Mouse (Mus musculus) ES-Bruce4 (cell line): ENCODE measurements around the gene Tmem163. TPM values are rescaled to one million over a fixed set of nuclear protein-coding genes. Genes with fewer than 3 reads are reported as not detected.

ENCODE experiments used
- H3K27ac ChIP-seq: 2 replicates; pipeline ENCODE4 v1.5.1; 2012; ENCODE audit warnings: low read length, inconsistent platforms; ENCODE audit not compliant: insufficient read depth
- H3K27me3 ChIP-seq: 2 replicates; pipeline ENCODE4 v1.6.1; 2012; ENCODE audit warnings: mild to moderate bottlenecking, low read length, inconsistent platforms; ENCODE audit not compliant: control insufficient read depth, poor library complexity, insufficient read depth, severe bottlenecking
- H3K36me3 ChIP-seq: 2 replicates; pipeline ENCODE4 v1.6.1; 2012; ENCODE audit warnings: inconsistent platforms, mild to moderate bottlenecking, low read length, moderate library complexity; ENCODE audit not compliant: control insufficient read depth, poor library complexity, insufficient read depth, severe bottlenecking
- H3K4me1 ChIP-seq: one replicate; pipeline ENCODE4 v1.8.1; 2011; ENCODE audit warnings: low read length; ENCODE audit not compliant: control insufficient read depth, insufficient read depth
- H3K4me3 ChIP-seq: 2 replicates; pipeline ENCODE4 v1.5.1; 2011; ENCODE audit warnings: low read depth, mild to moderate bottlenecking, low read length
- H3K9ac ChIP-seq: 2 replicates; pipeline ENCODE4 v1.6.1; 2012; ENCODE audit warnings: low read depth, mild to moderate bottlenecking, inconsistent platforms; ENCODE audit not compliant: poor library complexity, severe bottlenecking
- H3K9me3 ChIP-seq: replicated peaks from 2 replicates; pipeline ENCODE4 v1.6.1; 2012; ENCODE audit warnings: mild to moderate bottlenecking, low read length, inconsistent platforms; ENCODE audit not compliant: control insufficient read depth, poor library complexity, insufficient read depth, severe bottlenecking
- CTCF ChIP-seq: IDR thresholded peaks from one replicate; pipeline ENCODE4 v1.8.1; 2011; ENCODE audit warnings: low read depth, low read length
- EP300 ChIP-seq: IDR thresholded peaks from 2 replicates; pipeline ENCODE4 v1.6.1; 2011; ENCODE audit warnings: low read depth, low read length; ENCODE audit not compliant: insufficient read depth
- POLR2A ChIP-seq: IDR thresholded peaks from one replicate; pipeline ENCODE4 v1.8.1; 2011; ENCODE audit warnings: low read length; ENCODE audit not compliant: insufficient read depth
- polyA plus RNA-seq: library from polyadenylated mRNA; stranded (reverse); fragments of >200 nt; gene quantifications from 2 replicates; pipeline ENCODE4 v1.2.4, GENCODE M21; 2011; ENCODE audit warnings: low read depth; ENCODE audit not compliant: missing spikeins, insufficient read depth, insufficient read length

The Tmem163 gene
- polyA plus RNA-seq, 1 experiment, result 1.6 TPM

- TF ChIP-seq EP300, result no peak
- TF ChIP-seq POLR2A, result no peak
- TF ChIP-seq CTCF, result no peak
- Histone ChIP-seq H3K4me1 (no peaks in the 10 kb centered on the region), H3K36me3 (no peaks in the 10 kb centered on the region), H3K9me3 (no peaks in the 10 kb centered on the region), H3K9ac (no peak overlapping the region), H3K27me3 (no peaks in the 10 kb centered on the region), H3K4me3 (no peak overlapping the region), H3K27ac (no peak overlapping the region)
Measured at GRCm38 (mm10) chr1:127573186-127573585, 106.2 kb downstream of the Tmem163 start.

- Histone ChIP-seq H3K27me3 (no peaks in the 10 kb centered on the region), H3K36me3 (no peaks in the 10 kb centered on the region), H3K27ac (no peak overlapping the region), H3K9me3 (peaks cover 17% of the 10 kb centered on the region), H3K9ac (no peak overlapping the region), H3K4me3 (no peak overlapping the region), H3K4me1 (no peaks in the 10 kb centered on the region)
- TF ChIP-seq POLR2A, result no peak
- TF ChIP-seq EP300, result no peak
- no peak for TF ChIP-seq CTCF
Measured at GRCm38 (mm10) chr1:127568641-127569040, 110.7 kb downstream of the Tmem163 start.

- no peak overlapping the region for H3K27ac ChIP-seq
- TF ChIP-seq EP300 (no peak), POLR2A (no peak), CTCF (no peak)
- peaks cover 8% of the 10 kb centered on the region for H3K9me3 ChIP-seq
- H3K4me3 ChIP-seq, result no peak overlapping the region
- no peak overlapping the region for H3K9ac ChIP-seq
- H3K36me3 ChIP-seq, result no peaks in the 10 kb centered on the region
- H3K27me3 ChIP-seq, result no peaks in the 10 kb centered on the region
- no peaks in the 10 kb centered on the region for H3K4me1 ChIP-seq
Measured at GRCm38 (mm10) chr1:127556486-127556845, 122.9 kb downstream of the Tmem163 start.

GRCm38 (mm10) chr1:127555822-127556485 is 123.4 kb downstream of the Tmem163 start:
- Histone ChIP-seq H3K27ac (no peak overlapping the region), H3K9me3 (peaks cover 8% of the 10 kb centered on the region), H3K9ac (no peak overlapping the region), H3K27me3 (no peaks in the 10 kb centered on the region), H3K4me1 (no peaks in the 10 kb centered on the region), H3K36me3 (no peaks in the 10 kb centered on the region), H3K4me3 (no peak overlapping the region)
- TF ChIP-seq POLR2A (no peak), EP300 (no peak), CTCF (no peak)

GRCm38 (mm10) chr1:127548078-127548477 is 131.3 kb downstream of the Tmem163 start:
- TF ChIP-seq EP300, result no peak
- no peak for TF ChIP-seq CTCF
- no peak for TF ChIP-seq POLR2A
- no peak overlapping the region for H3K4me3 ChIP-seq
- H3K9ac ChIP-seq, result no peak overlapping the region
- H3K9me3 ChIP-seq, result no peaks in the 10 kb centered on the region
- H3K36me3 ChIP-seq, result no peaks in the 10 kb centered on the region
- no peaks in the 10 kb centered on the region for H3K4me1 ChIP-seq
- no peaks in the 10 kb centered on the region for H3K27me3 ChIP-seq
- no peak overlapping the region for H3K27ac ChIP-seq

GRCm38 (mm10) chr1:127542756-127543155 is 136.6 kb downstream of the Tmem163 start:
- H3K4me3 ChIP-seq, result no peak overlapping the region
- no peak for TF ChIP-seq EP300
- no peak for TF ChIP-seq POLR2A
- no peak for TF ChIP-seq CTCF
- H3K9me3 ChIP-seq, result no peaks in the 10 kb centered on the region
- no peaks in the 10 kb centered on the region for H3K4me1 ChIP-seq
- no peaks in the 10 kb centered on the region for H3K27me3 ChIP-seq
- no peak overlapping the region for H3K9ac ChIP-seq
- no peak overlapping the region for H3K27ac ChIP-seq
- H3K36me3 ChIP-seq, result no peaks in the 10 kb centered on the region
